In genomic region chr17:74416841-74417360, GRCm38 (mm10) we compare ENCODE assay signal across 29 mouse cellular contexts. TPM values are rescaled to one million over a fixed set of nuclear protein-coding genes. Genes with fewer than 3 reads are reported as not detected.
A peak's percentile ranks its signal among the peaks of the same experiment; 100 is the strongest.
DNase-seq lines count a peak whose midpoint lies in the region; ATAC-seq and TF ChIP-seq lines count a peak whose summit lies in the region.
"Had no signal": no experiment of that assay in that cellular context is flagged by ENCODE, and none has a peak within 500 bp of the region (broad histone marks: within the 10 kb centered on the region; RNA-seq: fewer than 3 reads in every experiment).

No protein-coding gene starts in this region.

- no peak for ATAC-seq in erythroblast, adult 5-6 weeks (replicated peaks; ENCODE audit: low FRiP score, poor library complexity, severe bottlenecking)
- ATAC-seq: forebrain, embryonic 13.5 days; hindbrain, embryonic 16.5 days; lung, postnatal 0 days; midbrain, embryonic 13.5 days had no signal

- H3K4me3 ChIP-seq in layer of hippocampus, adult 2 months = no peak overlapping the region
- H3K4me3 ChIP-seq: embryonic facial prominence, embryonic 10.5 days; embryonic facial prominence, embryonic 15.5 days; forebrain, embryonic 13.5 days; gastrocnemius, adult 2 months; kidney, embryonic 15.5 days; limb, embryonic 10.5 days; limb, embryonic 15.5 days; liver, embryonic 13.5 days; midbrain, embryonic 13.5 days; neural tube, embryonic 13.5 days had no signal

- H3K27ac ChIP-seq in layer of hippocampus, adult 2 months = no peak overlapping the region
- H3K27ac ChIP-seq: embryonic facial prominence, embryonic 10.5 days; embryonic facial prominence, embryonic 15.5 days; forebrain, embryonic 13.5 days; gastrocnemius, adult 2 months; kidney, embryonic 15.5 days; limb, embryonic 10.5 days; limb, embryonic 15.5 days; liver, embryonic 13.5 days; macrophage; midbrain, embryonic 13.5 days; neural tube, embryonic 13.5 days had no signal

- TF ChIP-seq CTCF in layer of hippocampus, adult 2 months (conservative IDR thresholded peaks at IDR 0.05) = no peak

- peak; percentile 20 to 35 for DNase-seq in layer of hippocampus, adult 2 months (ENCODE audit: low spot score in 2 of 2)
- DNase-seq in layer of hippocampus, adult 11-12 months (ENCODE audit: low spot score) = no peak
- DNase-seq in 3134 (ENCODE audit: extremely low read depth, insufficient read length, low spot score) = peak; percentile 50
- peak; percentile 10 to 21 for DNase-seq in B cell, adult 2 months
- DNase-seq in R1 (ENCODE audit: low read depth, low spot score) = peak; percentile 86
- no peak for DNase-seq in cerebellum, postnatal 14 days
- DNase-seq in adrenal gland, adult (ENCODE audit: inconsistent age in 2 of 2, low spot score in 1 of 2) = no peak
- DNase-seq: adrenal gland, postnatal 14 days; cerebellum, adult 18-20 months; cerebellum, postnatal 25 days; gastrocnemius, adult 2 months; gastrocnemius, postnatal 36 days; kidney, adult 18-20 months; kidney, postnatal 25 days; liver, embryonic 13.5 days; lung, adult 18-20 months; spleen, adult 18-20 months had no signal

RNA-seq across cellular contexts. Expression of gene Slc30a6, which starts 21.5 kb away (rescaled TPM):
- 10 to 100 TPM; 17.4 to 17.7 TPM for total RNA-seq in layer of hippocampus, adult 2 months (2021)
- total RNA-seq in erythroblast, adult 5-6 weeks (2015; ENCODE audit: low replicate concordance) = 0.58 and 8.4 TPM in 2 replicates
- 2.4 and 6.0 TPM in 2 replicates for total RNA-seq in erythroblast, adult 5-6 weeks (2017; ENCODE audit: low replicate concordance)

RNA-seq across cellular contexts. Expression of gene Nlrc4, which starts 42.0 kb away (rescaled TPM):
- total RNA-seq in layer of hippocampus, adult 2 months (2021) = under 1 TPM; 0.07 to 0.10 TPM
- total RNA-seq in erythroblast, adult 5-6 weeks (2015; ENCODE audit: low replicate concordance) = 1.3 and 2.9 TPM in 2 replicates
- 1.1 and 1.3 TPM in 2 replicates for total RNA-seq in erythroblast, adult 5-6 weeks (2017; ENCODE audit: low replicate concordance)

Comparison
In these comparisons a context has a peak if more than half of its experiments do, and no peak if none do; other contexts are left out.
1. DNase-seq: peak in layer of hippocampus, adult 2 months (2 of 2), 3134 (single experiment), B cell, adult 2 months (2 of 2) and R1 (single experiment); none in layer of hippocampus, adult 11-12 months (single experiment), cerebellum, postnatal 14 days (0 of 2) and adrenal gland, adult (0 of 2).